Mouse (Mus musculus) granulocyte monocyte progenitor cell, adult 5-6 weeks (primary cell): ENCODE data around the gene Hist1h2ao. TPM values are rescaled to one million over a fixed set of nuclear protein-coding genes. Genes with fewer than 3 reads are reported as not detected.
"Not testable (repeated sequence)": the region's sequence is repeated elsewhere in the genome, so short reads cannot be mapped to it uniquely, and the experiment has no call there.

ENCODE experiments used
- ATAC-seq: replicated peaks from 2 replicates; pipeline ENCODE4 v1.8.0; 2016; ENCODE audit warnings: mild to moderate bottlenecking, moderate TSS enrichment, inconsistent platforms; ENCODE audit not compliant: poor library complexity, severe bottlenecking
- total RNA-seq, 2 experiments: library from RNA; stranded (forward) in 1 of 2; stranded (reverse) in 1 of 2; fragments of 200-712, 200-1000 nt in 1 of 2; fragments of >200 nt in 1 of 2; fragmentation: Nextera tagmentation in 1 of 2; gene quantifications; 2 replicates each; pipeline ENCODE4 v1.2.3; 2014 to 2017

Gene Hist1h2ao
- total RNA-seq (2014; fragmentation: Nextera tagmentation) (54.5 TPM in 1 of 2 replicates, not detected in the other), total RNA-seq (2017) (38.4 TPM in 1 of 2 replicates, not detected in the other)

- ATAC-seq: peak; percentile 71
Observed at GRCm38 (mm10) chr13:21810073-21810472, at the start of gene Hist1h2ao, which contains the start of gene Hist1h2bq. Hist1h2ao (plus strand) TSS chr13:21810465. Hist1h2bq (minus strand) TSS chr13:21810197.

DNA sequence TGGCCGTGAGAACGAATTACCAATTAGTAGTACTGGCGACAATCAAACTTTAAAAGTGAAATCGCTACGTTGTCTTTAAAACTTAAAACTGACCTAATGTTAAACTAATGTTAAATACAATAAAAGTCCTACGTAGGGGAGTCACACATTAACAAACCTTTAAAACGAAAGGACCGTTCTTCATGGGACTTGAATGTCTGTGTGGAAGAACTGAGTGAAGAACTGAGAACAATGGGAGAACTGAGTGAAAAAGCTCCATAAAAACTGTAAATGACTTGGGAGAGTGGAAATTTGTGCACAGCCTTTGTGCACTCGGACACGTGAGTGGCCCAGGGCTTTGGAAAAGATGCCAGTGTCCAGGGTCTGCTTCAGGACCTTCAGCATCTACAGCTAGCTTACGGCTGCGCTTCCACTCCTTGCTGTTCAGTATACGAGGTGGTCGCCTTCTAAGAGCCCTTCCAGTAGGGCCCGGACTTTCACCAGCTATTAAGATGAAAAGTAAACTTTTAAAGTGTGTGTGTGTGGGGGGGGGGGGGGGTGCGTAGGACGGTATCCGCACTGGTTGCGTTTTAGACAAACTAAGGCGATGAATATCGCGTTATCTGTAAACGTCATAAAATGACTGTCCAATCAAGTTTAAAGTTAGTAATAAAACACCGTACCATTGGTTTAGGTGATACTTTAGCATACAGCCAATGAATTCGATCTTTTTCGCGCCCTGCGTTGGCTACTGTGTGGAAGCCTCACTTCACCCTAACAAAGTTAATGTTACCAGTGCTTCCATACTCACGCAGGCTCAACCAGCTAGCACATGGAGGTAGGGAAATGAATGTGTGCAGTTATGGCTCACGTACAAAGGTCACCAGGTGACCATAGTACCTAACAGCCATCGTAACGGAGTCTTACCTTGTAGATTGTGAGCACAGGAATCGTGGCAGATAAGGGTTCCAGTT lies 31.2 kb upstream of the Hist1h2ao start:
- ATAC-seq: peak; percentile 61

GRCm38 (mm10) chr13:21779767-21780731 lies 30.2 kb upstream of the Hist1h2ao start, which contains the start of gene Hist1h1b:
Hist1h1b (minus strand) TSS chr13:21780625.
- ATAC-seq: peak; percentile 51

DNA sequence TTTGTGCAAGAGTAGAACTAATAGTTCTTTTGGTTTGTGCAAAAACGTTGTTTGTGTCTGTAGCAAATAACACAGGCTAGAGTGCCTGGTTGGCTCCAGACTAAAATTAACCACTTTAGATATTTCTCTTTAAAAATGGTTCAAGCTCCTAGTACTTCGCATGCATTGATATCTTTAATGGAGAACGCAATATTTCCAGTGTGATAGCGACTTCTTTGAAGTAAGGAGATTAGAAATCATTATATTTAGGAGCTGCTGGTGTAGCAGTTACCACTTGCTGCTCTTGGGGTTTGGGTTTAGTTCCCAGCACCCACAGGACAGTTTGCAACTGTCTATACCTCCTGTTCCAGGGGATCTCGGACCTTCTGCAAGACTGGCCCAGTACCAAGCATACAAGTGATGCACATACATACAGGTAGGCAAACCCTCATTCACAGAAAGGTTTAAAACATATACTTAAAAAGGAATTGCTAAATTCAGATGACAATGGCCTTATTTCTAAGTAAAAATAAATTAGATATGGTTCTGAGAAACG lies 29.2 kb upstream of the Hist1h2ao start:
- ATAC-seq: no peak

DNA sequence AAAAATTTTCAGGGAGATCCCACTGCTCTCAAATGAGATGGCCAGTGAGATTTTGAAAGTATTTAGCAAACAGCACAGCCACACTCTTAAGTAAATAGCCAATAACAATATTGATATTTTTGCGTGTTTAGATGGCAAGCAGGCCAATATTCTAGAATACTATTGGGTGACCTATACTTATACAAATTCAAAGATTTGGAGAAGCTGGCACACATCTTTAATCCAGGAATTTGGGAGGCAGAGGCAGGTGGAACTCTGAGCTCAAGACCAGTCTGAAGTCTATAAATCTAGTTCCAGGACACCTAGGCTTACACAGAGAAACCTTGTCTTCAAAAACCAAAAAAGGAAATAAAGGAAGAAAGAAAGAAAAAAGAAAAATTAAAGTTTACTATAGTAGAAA lies 28.6 kb upstream of the Hist1h2ao start:
- ATAC-seq: no peak

- not testable (repeated sequence) for ATAC-seq
Observed at GRCm38 (mm10) chr13:21782361-21783254, 27.7 kb upstream of the Hist1h2ao start.

GRCm38 (mm10) chr13:21783255-21783617 lies 27.0 kb upstream of the Hist1h2ao start, which contains the start of gene Hist1h3i:
Hist1h3i (minus strand) TSS chr13:21783370.
- ATAC-seq: peak; percentile 45

DNA sequence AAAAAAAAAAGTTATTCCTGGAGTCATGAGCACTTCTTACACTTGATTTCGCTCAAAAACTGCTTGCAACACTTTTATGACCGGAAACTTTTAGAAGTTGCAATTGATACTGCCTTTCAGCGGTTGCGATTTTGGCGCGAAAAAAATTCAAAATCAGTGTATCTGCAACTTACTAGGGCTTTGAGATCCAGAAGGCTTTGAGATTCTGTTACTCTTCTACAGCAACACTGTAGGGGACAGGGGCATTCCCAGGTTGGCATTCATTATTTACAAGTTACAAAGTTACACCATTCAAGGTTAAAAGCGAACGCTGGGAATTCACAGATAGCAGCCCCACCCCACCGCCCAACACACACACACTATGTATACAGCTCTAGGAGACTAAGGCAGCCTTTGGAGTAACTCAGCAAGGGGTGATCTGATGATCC lies 26.5 kb upstream of the Hist1h2ao start:
- ATAC-seq: no peak

DNA sequence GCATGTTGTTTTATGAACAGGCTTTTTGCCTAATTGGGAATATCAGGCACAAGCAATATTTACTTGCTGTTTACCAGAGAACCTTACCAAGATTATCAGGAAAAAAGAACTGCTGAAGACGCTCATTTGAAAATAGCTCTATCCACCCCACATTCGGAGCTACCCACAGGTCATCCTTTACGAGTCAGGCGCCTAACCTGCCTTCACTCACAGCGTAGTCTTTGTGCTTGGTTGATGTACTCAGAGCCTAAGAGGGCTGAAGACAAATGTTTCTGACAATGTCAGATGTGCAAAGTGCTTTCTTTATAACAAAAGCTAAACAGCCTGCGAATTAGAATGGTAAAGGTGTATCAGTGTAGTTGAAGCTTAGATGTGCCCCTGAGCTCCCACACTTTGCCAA lies 26.0 kb upstream of the Hist1h2ao start:
- ATAC-seq: no peak

GRCm38 (mm10) chr13:21786189-21786898 lies 23.9 kb upstream of the Hist1h2ao start:
- no peak for ATAC-seq

DNA sequence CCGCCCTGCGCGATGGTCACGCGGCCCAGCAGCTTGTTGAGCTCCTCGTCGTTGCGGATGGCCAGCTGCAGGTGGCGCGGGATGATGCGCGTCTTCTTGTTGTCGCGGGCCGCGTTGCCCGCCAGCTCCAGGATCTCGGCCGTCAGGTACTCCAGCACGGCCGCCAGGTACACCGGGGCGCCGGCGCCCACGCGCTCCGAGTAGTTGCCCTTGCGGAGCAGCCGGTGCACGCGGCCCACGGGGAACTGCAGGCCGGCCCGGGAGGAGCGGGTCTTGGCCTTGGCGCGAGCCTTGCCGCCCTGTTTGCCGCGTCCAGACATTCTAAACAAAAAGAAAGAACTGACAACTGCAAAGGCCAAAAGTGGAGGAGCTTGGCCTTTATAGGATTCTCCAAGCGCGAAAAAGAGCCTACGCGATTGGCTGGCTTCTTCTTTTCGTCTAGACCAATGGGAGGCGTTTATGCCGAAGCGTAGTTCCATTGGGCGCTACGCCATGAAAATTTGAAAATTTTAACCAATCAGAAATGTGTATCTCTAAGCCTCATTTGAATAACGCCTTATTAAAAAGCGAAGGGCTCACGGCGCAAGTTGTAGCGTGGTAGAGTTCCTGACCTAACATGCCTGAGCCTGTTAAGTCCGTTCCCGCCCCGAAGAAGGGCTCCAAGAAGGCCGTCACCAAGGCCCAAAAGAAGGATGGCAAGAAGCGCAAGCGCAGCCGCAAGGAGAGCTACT lies 23.2 kb upstream of the Hist1h2ao start, which contains the start of the genes Hist1h2an and Hist1h2bp:
TSS of gene Hist1h2an (minus strand) at position 320 of the 731 bp plus-strand sequence.
TSS of gene Hist1h2bp (plus strand) at position 563 of the 731 bp plus-strand sequence.
- peak; percentile 82 for ATAC-seq

DNA sequence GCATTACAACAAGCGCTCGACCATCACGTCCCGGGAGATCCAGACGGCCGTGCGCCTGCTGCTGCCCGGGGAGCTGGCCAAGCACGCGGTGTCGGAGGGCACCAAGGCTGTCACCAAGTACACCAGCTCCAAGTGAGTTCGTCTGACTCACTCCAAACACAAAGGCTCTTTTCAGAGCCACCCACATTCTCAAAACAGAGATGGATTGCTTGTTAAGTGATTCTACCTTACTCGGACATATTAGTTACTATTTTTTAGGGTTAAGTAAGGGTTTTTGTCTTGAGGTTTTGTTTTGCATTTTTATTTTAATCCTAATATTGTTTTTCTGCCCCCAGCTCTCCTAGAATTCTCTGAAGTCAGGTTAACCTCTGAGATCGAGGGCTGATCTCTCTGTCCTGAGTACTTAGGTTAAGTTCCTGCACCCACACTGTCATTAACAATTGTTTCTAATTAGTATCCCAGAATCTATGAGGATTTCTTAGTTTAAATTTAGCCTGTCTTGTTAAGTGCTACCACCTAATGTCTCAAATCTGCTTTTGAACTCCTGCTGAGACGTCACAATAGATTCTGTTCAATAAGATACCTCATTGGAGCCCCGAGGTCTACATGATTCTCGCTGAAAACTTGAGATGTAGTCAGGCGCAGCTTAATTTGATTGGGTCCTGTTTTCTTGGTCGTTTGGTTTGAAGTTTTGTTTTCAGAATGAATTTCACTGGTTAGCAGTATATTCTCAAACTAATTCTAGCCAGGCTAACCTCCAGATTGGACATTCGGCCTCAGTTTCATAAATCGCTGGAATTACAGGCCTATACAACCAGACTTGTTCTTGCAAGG lies 22.3 kb upstream of the Hist1h2ao start:
- no peak for ATAC-seq

GRCm38 (mm10) chr13:21789925-21790324 lies 20.3 kb upstream of the Hist1h2ao start:
- no peak for ATAC-seq

DNA sequence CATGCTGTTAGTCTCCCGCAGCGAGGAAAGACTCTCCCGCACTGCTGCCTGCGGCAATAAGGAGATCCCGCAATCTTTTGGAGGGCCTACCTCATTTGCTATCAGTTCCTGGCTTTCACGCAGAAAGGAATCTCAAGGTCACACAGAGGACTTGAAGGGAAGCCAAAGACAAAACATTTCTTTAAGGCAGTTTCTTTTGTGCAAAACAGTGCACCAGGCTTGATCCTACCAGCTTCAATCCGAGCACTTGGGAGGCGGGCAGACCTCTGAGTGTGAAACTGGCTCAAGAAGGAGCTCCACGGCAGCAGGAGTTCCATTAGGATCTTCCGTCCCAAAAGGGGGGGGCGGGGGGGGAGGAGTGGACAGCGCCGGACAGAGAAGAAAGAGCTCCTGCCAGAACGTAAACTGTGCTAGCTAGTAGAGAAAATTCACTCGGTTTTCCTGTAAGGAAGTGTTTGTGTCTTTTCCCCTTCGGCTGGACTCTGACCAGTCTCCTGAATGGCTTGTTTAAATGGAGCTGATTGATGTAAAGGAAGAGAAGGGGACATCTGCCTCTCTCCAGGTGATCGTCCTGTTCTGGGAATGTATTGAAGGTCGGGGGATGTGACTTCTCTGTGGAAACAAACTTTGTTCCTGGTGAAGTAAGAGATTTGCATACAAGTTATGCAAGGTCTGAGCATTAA lies 19.5 kb upstream of the Hist1h2ao start:
- no peak for ATAC-seq

DNA sequence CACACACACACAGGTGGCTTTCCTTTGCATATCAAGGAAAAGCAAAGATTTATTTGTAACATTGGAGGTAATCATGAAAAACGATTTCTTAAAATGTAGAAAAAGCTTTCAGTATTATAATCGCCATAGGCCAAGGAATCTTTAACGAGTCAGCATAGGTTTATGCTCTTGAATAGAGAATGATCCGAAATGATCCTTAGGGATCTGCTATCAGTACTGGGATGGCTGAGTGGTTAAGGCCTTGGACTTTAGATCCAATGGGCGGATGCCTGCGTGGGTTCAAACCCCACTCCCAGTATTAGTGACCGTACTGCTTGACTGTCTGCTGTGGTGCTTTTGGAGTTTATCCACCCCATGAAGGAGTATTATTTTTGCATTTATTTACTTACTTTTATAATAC lies 14.7 kb upstream of the Hist1h2ao start:
- no peak for ATAC-seq

DNA sequence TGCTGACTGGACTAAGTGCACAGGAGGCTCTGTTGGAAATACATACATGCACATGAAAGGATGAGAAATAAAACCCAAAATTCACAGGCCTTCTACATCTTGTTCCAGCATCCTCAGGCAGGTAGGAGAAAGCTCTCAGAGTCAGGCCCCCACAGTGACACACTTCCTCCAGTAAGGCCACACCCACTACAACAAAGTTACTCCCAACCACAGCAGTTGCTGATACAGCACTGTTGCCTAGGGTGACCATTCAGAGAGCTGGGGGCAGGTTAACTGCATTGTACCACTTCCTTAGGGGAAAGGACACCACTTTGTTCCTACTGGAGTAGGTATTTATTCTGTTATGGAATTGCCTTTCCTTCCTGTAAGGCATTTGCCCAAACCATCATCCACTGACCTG lies 13.1 kb upstream of the Hist1h2ao start:
- peak; percentile 94 for ATAC-seq
